Mouse (Mus musculus) heart, adult 2 months (tissue): ENCODE data around the gene Gm20388.

ENCODE experiments used
- EP300 ChIP-seq: fragments of 200-500 bp; IDR thresholded peaks from 2 replicates; pipeline ENCODE4 v1.6.1; 2011; ENCODE audit warnings: low read depth, low read length, control low read depth; ENCODE audit not compliant: insufficient read depth
- POLR2A ChIP-seq: fragments of 200-500 bp; IDR thresholded peaks from 2 replicates; pipeline ENCODE4 v1.6.1; 2011; ENCODE audit warnings: mild to moderate bottlenecking, low read depth, low read length, control low read depth; ENCODE audit not compliant: insufficient read depth

DNA sequence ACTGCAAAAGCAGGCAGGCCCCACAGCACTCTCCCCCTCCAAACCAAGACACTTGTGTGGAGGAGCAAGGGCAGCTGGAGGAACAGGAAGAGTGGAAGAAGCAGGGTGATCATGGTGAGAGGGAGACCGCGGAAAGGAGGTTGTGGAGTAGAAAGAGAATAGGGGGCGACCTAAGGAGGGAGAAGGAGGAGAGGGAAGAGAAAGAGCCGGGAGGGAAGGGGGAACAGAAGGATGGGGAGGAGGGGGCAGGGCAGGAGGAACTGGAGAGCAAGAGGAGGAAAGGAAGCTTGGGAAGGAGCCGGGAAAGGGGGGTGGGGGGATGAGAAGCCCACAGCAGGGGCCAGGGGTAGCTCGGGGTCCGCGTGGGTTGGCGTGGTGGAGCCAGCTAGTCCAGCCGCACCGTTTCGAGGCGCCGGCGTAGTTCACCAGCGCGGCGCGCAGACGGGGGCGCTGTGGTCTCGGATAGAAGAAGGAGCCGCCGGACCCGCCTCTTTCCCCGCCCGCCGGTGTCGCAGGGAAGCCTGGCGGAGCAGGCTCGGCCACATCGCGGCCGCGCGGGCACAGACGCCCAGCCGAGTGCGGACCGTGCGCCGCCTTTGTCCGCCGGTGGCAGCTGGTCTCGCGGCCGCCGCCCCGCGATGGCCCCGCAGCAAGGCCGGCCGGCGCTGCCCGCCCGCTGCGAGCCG lies 3742.8 kb downstream of the Gm20388 start, which contains the start of gene Rhou:
- TF ChIP-seq EP300: no peak
- peak; percentile 38; the same call in 1 of the 2 replicates for TF ChIP-seq POLR2A
